8 mouse cellular contexts compared by ENCODE assay signal in genomic region chr7:135605002-135605803, GRCm38 (mm10).
DNase-seq lines count a peak whose midpoint lies in the region; ATAC-seq lines count a peak whose summit lies in the region.

No protein-coding gene starts in this region.

- H3K27me3 ChIP-seq in heart, embryonic 15.5 days: no peaks in the 10 kb centered on the region
- no peaks in the 10 kb centered on the region for H3K27me3 ChIP-seq in limb, embryonic 13.5 days

- H3K36me3 ChIP-seq in heart, embryonic 15.5 days: no peaks in the 10 kb centered on the region
- H3K36me3 ChIP-seq in limb, embryonic 13.5 days: no peaks in the 10 kb centered on the region

- no peak overlapping the region for H3K9ac ChIP-seq in heart, embryonic 15.5 days
- H3K9ac ChIP-seq in limb, embryonic 13.5 days: no peak overlapping the region

- peak overlapping the region; percentile 79 for H3K27ac ChIP-seq in heart, embryonic 15.5 days
- no peak overlapping the region; the same call in 1 of the 2 replicates for H3K27ac ChIP-seq in limb, embryonic 13.5 days

- WGBS in heart, embryonic 15.5 days: 33% methylated on average over 15 of the region's 15 CpGs
- WGBS in limb, embryonic 13.5 days: 57% methylated on average over 15 of the region's 15 CpGs

- H3K4me2 ChIP-seq in heart, embryonic 15.5 days: peak overlapping the region; percentile 49
- peak overlapping the region; percentile 27; the same call in 1 of the 2 replicates for H3K4me2 ChIP-seq in limb, embryonic 13.5 days (replicated peaks)

- H3K4me3 ChIP-seq in heart, embryonic 15.5 days: peak overlapping the region; percentile 18
- no peak overlapping the region for H3K4me3 ChIP-seq in limb, embryonic 13.5 days

- H3K4me1 ChIP-seq in heart, embryonic 15.5 days (replicated peaks): peaks cover 37% of the 10 kb centered on the region
- H3K4me1 ChIP-seq in limb, embryonic 13.5 days: peaks cover 9% of the 10 kb centered on the region; the same call in 1 of the 2 replicates

- intact Hi-C loops in left cerebral cortex, postnatal 10 days (cut with DNase I): no loop called here

- peak; percentile 81 for ATAC-seq in heart, embryonic 15.5 days (replicated peaks; ENCODE audit: insufficient number of reproducible peaks, insufficient read depth, low FRiP score, low read depth)
- no peak for ATAC-seq in limb, embryonic 13.5 days (ENCODE audit: low FRiP score, low read depth)

- no peaks in the 10 kb centered on the region for H3K9me3 ChIP-seq in heart, embryonic 15.5 days (replicated peaks)
- no peaks in the 10 kb centered on the region for H3K9me3 ChIP-seq in limb, embryonic 13.5 days

- DNase-seq in urinary bladder, postnatal 14 days (ENCODE audit: low spot score): peak; percentile 45
- DNase-seq in urinary bladder, postnatal 4 days (ENCODE audit: low spot score in 2 of 2): no peak
- peak; percentile 25 for DNase-seq in naive thymus-derived CD4-positive, alpha-beta T cell, adult 2 months (ENCODE audit: low read depth)
- DNase-seq in right cerebral cortex, postnatal 10 days (ENCODE audit: low spot score in 2 of 2): no peak
- no peak for DNase-seq in left cerebral cortex, postnatal 10 days (ENCODE audit: extremely low spot score in 1 of 2, low spot score in 2 of 2)
- DNase-seq in cerebellum, adult 11-12 months: no peak

Comparison
In these comparisons a context has a peak if more than half of its experiments do, and no peak if none do; other contexts are left out.
1. DNase-seq: peak in urinary bladder, postnatal 14 days (single experiment) and naive thymus-derived CD4-positive, alpha-beta T cell, adult 2 months (single experiment); none in urinary bladder, postnatal 4 days (0 of 2), right cerebral cortex, postnatal 10 days (0 of 2), left cerebral cortex, postnatal 10 days (0 of 2) and cerebellum, adult 11-12 months (single experiment).